Mouse (Mus musculus): Measurements from ENCODE around the gene Inhbc. TPM values are rescaled to one million over a fixed set of nuclear protein-coding genes. Genes with fewer than 3 reads are reported as not detected.

The Inhbc gene
- total and polyA plus RNA-seq, 2 experiments from 2014 or later = not detected

- no peaks in the 10 kb centered on the region for H3K4me1 ChIP-seq (ENCODE audit: control insufficient read depth, insufficient read depth)
- DNase-seq (ENCODE audit: low spot score) (no peak), ATAC-seq (ENCODE audit: insufficient read depth, low read depth) (no peak)
- WGBS = 61% methylated on average over 5 of the region's 5 CpGs
- H3K9ac ChIP-seq (replicated peaks; ENCODE audit: low read depth, low read length) = no peak overlapping the region
- H3K27me3 ChIP-seq (ENCODE audit: control insufficient read depth, insufficient read depth, low read length) = peaks cover 29% of the 10 kb centered on the region
- no peak overlapping the region for H3K27ac ChIP-seq (ENCODE audit: low read depth)
- H3K4me3 ChIP-seq (ENCODE audit: low read depth, low read length) = no peak overlapping the region
- H3K9me3 ChIP-seq (replicated peaks; ENCODE audit: control insufficient read depth, low read length) = no peaks in the 10 kb centered on the region
- TF ChIP-seq EP300 (IDR thresholded peaks at IDR 0.05; ENCODE audit: low read depth) = no peak
- TF ChIP-seq CTCF (IDR thresholded peaks at IDR 0.05; ENCODE audit: low read depth) = peak; percentile 35
- no peaks in the 10 kb centered on the region for H3K36me3 ChIP-seq (replicated peaks; ENCODE audit: control insufficient read depth, insufficient read depth, low read length)
- H3K4me2 ChIP-seq (ENCODE audit: low read depth, low read length) = no peak overlapping the region
These were observed 37.1 kb downstream of the Inhbc start for GRCm38 (mm10) chr10:127333152-127333551.

- H3K27me3 ChIP-seq (ENCODE audit: control insufficient read depth, insufficient read depth, low read length) = peaks cover 37% of the 10 kb centered on the region
- no peak overlapping the region for H3K27ac ChIP-seq (ENCODE audit: low read depth)
- WGBS = 35% methylated on average over 29 of the region's 31 CpGs
- ATAC-seq (ENCODE audit: insufficient read depth, low read depth) = peak; percentile 25; the same call in 1 of the 2 replicates
- no peaks in the 10 kb centered on the region for H3K4me1 ChIP-seq (ENCODE audit: control insufficient read depth, insufficient read depth)
- H3K4me2 ChIP-seq (ENCODE audit: low read depth, low read length) = no peak overlapping the region
- TF ChIP-seq CTCF (IDR thresholded peaks at IDR 0.05; ENCODE audit: low read depth) = no peak
- no peak for TF ChIP-seq EP300 (IDR thresholded peaks at IDR 0.05; ENCODE audit: low read depth)
- H3K9ac ChIP-seq (replicated peaks; ENCODE audit: low read depth, low read length) = no peak overlapping the region
- H3K9me3 ChIP-seq (replicated peaks; ENCODE audit: control insufficient read depth, low read length) = no peaks in the 10 kb centered on the region
- DNase-seq (ENCODE audit: low spot score) = no peak
- no peaks in the 10 kb centered on the region for H3K36me3 ChIP-seq (replicated peaks; ENCODE audit: control insufficient read depth, insufficient read depth, low read length)
- no peak overlapping the region for H3K4me3 ChIP-seq (ENCODE audit: low read depth, low read length)
These were observed 37.9 kb downstream of the Inhbc start for GRCm38 (mm10) chr10:127332211-127332874.

GRCm38 (mm10) chr10:127330212-127330611 lies 40.0 kb downstream of the Inhbc start:
- Histone ChIP-seq H3K4me3 (ENCODE audit: low read depth, low read length) (no peak overlapping the region), H3K27ac (ENCODE audit: low read depth) (no peak overlapping the region), H3K9me3 (replicated peaks; ENCODE audit: control insufficient read depth, low read length) (no peaks in the 10 kb centered on the region), H3K36me3 (replicated peaks; ENCODE audit: control insufficient read depth, insufficient read depth, low read length) (no peaks in the 10 kb centered on the region), H3K4me2 (ENCODE audit: low read depth, low read length) (no peak overlapping the region), H3K9ac (replicated peaks; ENCODE audit: low read depth, low read length) (no peak overlapping the region), H3K27me3 (ENCODE audit: control insufficient read depth, insufficient read depth, low read length) (peaks cover 53% of the 10 kb centered on the region), H3K4me1 (ENCODE audit: control insufficient read depth, insufficient read depth) (peaks cover 12% of the 10 kb centered on the region)
- no peak for TF ChIP-seq CTCF (IDR thresholded peaks at IDR 0.05; ENCODE audit: low read depth)
- TF ChIP-seq EP300 (IDR thresholded peaks at IDR 0.05; ENCODE audit: low read depth) = no peak
- WGBS = 70% methylated on average over 7 of the region's 7 CpGs
- no peak for ATAC-seq (ENCODE audit: insufficient read depth, low read depth)
- no peak for DNase-seq (ENCODE audit: low spot score)

GRCm38 (mm10) chr10:127327461-127328145 lies 42.6 kb downstream of the Inhbc start:
- Histone ChIP-seq H3K27ac (ENCODE audit: low read depth) (no peak overlapping the region), H3K36me3 (replicated peaks; ENCODE audit: control insufficient read depth, insufficient read depth, low read length) (no peaks in the 10 kb centered on the region), H3K9me3 (replicated peaks; ENCODE audit: control insufficient read depth, low read length) (no peaks in the 10 kb centered on the region), H3K4me3 (ENCODE audit: low read depth, low read length) (no peak overlapping the region), H3K4me2 (ENCODE audit: low read depth, low read length) (no peak overlapping the region), H3K27me3 (ENCODE audit: control insufficient read depth, insufficient read depth, low read length) (peaks cover 66% of the 10 kb centered on the region), H3K4me1 (ENCODE audit: control insufficient read depth, insufficient read depth) (peaks cover 12% of the 10 kb centered on the region), H3K9ac (replicated peaks; ENCODE audit: low read depth, low read length) (no peak overlapping the region)
- WGBS = 46% methylated on average over 18 of the region's 18 CpGs
- DNase-seq (ENCODE audit: low spot score) = no peak
- no peak for ATAC-seq (ENCODE audit: insufficient read depth, low read depth)
- no peak for TF ChIP-seq CTCF (IDR thresholded peaks at IDR 0.05; ENCODE audit: low read depth)
- TF ChIP-seq EP300 (IDR thresholded peaks at IDR 0.05; ENCODE audit: low read depth) = no peak

- Histone ChIP-seq H3K4me2 (ENCODE audit: low read depth, low read length) (peak overlapping the region; percentile 86), H3K9ac (replicated peaks; ENCODE audit: low read depth, low read length) (peak overlapping the region; percentile 44; the same call in 1 of the 2 replicates), H3K27me3 (ENCODE audit: control insufficient read depth, insufficient read depth, low read length) (peaks cover 66% of the 10 kb centered on the region), H3K4me3 (ENCODE audit: low read depth, low read length) (peak overlapping the region; percentile 57), H3K9me3 (replicated peaks; ENCODE audit: control insufficient read depth, low read length) (no peaks in the 10 kb centered on the region), H3K27ac (ENCODE audit: low read depth) (no peak overlapping the region), H3K36me3 (replicated peaks; ENCODE audit: control insufficient read depth, insufficient read depth, low read length) (no peaks in the 10 kb centered on the region), H3K4me1 (ENCODE audit: control insufficient read depth, insufficient read depth) (peaks cover 12% of the 10 kb centered on the region)
- ATAC-seq (ENCODE audit: insufficient read depth, low read depth) (no peak), DNase-seq (ENCODE audit: low spot score) (no peak)
- WGBS = 7% methylated on average over 29 of the region's 29 CpGs
- TF ChIP-seq CTCF (IDR thresholded peaks at IDR 0.05; ENCODE audit: low read depth) (no peak), EP300 (IDR thresholded peaks at IDR 0.05; ENCODE audit: low read depth) (no peak)
These were observed 43.4 kb downstream of the Inhbc start for GRCm38 (mm10) chr10:127326828-127327227.

Measured in heart, postnatal 0 days (tissue).